Mouse (Mus musculus) brain, embryonic 14.5 days (tissue): Measurements from ENCODE around the gene Efnb3.

Source experiments
- CTCF ChIP-seq: fragments of 200-500 bp; IDR thresholded peaks from 2 replicates; pipeline ENCODE4 v1.5.1; 2012; ENCODE audit warnings: inconsistent platforms, mild to moderate bottlenecking, moderate library complexity, borderline replicate concordance; ENCODE audit not compliant: insufficient read depth, insufficient read length; ENCODE audit errors: extremely low read depth
- POLR2A ChIP-seq: fragments of 200-500 bp; IDR thresholded peaks from 2 replicates; pipeline ENCODE4 v1.6.1; 2012; ENCODE audit warnings: mild to moderate bottlenecking, inconsistent platforms, borderline replicate concordance; ENCODE audit not compliant: poor library complexity, insufficient read depth, insufficient read length, severe bottlenecking; ENCODE audit errors: extremely low read depth

DNA sequence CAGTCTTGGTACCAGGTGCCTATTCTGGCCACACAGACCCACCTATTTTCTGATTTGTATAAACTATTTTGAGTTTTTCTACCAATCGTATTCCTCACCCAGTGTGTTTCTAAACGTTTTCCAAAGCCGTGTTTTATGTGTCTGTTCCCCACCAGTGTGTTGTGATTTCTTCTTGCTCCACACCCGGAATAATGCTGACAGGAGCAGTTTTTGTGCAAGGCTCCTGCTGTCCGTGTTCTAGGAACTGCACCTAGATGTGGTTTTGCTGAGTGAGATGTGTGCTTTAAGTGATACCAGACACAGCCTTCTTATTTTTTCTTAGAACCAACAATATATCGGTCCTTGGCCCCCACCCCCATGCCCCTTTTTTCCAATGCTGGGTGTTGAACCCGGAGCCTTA, 24.0 kb upstream of the Efnb3 start:
- TF ChIP-seq POLR2A (no peak), CTCF (no peak)
